Mouse (Mus musculus): ENCODE results near the gene Prrx2.

The Prrx2 gene

DNA sequence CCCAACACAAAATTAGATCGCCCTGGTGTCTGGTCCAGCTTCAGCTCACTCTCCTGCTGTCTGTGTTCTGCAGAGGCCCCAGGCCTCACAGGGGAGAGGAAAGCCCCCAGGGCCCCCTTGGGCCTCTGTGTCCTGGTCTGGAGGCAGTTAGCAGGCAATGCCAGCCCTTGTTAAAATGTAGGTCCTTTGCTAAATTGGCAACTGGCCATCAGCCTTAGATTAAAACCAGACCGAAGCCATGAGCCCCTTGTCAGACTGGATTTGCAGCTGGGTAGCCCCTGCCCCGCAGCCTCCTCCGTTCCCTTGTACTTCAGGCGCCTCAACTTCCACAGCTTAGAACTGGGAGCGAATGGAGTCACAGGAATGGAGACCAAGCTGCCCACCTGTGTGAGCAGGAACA, 37.9 kb downstream of the Prrx2 start:
- no peak for DNase-seq

DNA sequence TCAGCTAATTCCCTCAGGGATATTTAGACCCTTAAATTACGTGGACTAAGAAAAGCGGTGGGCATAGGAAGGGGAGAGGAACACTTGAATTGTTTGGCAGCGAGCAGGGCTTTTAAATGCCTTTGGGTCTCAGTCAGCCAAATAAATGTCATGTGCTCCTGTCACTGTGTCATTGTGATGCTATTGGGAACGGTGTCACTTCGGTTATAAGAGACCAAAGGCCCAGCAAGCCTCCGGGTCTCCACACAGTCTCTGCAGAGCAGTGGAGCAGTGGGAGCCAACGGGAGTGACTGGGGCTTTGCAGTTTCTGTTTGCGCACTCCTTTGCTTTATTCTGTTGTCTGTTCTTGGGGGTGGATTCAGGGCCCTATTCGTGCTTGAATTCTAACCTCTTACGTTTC, 39.7 kb downstream of the Prrx2 start:
- DNase-seq = no peak

DNA sequence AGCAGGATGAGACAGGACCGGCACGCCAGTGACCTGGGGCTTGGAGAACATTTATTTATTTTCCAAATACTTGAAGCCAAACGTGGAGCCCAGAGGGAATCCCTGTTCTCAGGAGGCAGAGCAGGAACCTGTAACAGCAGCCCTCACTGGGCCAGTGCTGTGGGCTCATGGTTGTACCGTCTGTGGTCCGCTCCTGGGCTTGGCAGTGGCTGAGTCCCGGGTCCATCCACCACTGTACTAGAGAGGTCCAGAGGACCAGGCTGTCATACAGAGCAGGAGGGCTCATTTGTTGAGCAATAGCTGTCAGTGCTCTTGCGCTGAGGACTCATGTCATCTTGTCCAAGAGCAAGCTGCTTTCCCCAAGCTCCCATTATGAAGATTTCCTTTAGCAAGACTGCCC, 40.3 kb downstream of the Prrx2 start:
- DNase-seq = no peak

DNA sequence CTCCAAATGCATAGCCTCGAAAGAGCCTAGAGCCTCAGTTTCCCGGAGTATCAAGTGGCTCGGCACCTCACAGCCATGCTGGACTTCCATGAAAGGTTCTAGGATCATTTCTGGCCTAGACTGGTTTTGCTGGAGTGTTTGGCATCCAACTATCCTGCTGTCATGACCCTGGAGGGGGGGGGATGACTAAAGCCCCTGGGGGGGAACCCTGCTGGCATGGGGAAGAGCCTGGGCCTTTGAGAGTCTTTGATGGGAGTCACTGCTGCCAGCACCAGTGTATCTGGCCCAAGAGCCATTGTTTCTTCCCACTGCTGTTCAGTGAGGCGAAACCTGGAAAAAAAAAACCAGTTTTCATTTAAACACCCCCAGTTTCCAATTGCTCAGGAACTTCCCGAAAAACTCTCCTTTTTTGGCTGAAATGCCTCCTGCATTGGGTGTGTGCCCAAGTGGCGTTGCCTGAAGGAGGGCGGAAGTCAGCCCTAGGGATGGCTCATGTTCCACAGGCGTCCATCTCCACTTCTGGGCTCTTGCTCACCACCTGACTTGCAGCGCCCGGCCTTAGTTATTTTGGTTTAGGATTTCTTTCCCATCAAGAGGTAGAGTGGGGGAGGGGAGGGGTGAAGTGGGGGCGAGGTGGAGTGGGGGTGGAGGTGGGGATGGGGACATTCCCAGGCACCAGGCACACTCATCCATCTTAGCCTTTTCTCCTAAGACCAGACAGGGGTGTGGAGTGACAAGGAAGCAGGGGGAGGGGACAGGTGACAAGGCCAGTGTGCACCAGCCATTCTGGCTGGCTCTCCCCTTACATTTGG, 41.1 kb downstream of the Prrx2 start:
- no peak for DNase-seq

DNA sequence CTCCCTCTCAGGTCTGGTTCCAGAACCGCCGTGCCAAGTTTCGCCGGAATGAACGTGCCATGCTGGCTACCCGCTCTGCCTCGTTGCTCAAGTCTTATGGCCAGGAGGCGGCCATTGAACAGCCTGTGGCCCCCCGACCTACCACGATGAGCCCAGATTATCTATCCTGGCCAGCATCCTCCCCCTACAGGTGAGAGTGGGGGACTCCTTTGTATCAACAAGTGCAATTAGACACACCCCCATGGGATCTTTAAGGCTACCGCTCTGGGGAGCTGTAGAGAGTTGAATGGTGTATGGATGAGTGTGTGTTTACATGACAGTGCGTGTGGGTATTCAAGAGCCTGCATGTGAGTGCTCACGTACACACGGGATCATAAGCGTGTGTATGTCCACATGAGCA, 44.7 kb downstream of the Prrx2 start:
- DNase-seq = no peak

DNA sequence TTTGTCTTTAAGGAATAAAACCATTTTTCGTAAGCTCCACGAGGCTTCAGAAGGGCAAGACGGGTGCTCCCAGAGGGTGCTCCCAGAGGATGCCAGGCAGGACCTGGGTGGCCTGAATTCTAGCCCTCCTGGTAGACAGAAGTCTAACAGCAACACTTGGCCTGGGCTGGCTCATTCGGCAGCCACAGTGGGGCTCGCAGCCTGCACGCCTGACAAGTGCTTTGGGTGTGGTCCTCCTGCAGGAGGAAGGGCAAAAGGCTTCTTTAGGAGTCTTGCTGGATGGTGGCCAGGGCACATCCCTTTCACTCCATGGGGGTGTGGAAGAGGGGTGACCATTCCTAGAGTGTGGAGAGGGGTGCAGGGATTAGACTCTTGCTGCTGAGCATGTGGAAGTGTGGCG, 46.4 kb downstream of the Prrx2 start:
- no peak for DNase-seq

DNA sequence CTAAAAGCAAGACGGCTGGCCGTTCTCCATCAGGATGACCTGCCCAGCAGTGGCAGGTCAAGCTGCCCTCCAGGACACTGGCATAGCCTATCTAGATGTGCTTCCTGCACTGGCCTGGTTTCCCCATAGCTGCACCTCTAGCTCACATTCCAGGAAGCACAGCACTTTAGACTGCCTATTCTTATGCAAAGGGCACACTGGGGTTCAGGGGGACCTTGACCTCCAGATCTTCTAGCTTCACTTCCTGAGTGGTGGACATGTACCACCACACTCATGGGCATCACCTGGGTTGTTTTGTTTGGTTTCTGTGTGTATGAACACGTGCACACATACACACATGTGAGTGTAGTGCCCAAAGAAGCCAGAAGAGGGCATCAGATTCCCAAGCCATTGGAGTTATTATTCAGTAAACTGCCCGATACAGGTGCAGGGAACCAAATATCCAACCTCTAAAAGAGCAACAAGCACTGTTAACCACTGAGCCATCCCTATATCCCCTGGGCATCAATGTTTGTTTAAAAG, 50.1 kb downstream of the Prrx2 start:
- no peak for DNase-seq

DNA sequence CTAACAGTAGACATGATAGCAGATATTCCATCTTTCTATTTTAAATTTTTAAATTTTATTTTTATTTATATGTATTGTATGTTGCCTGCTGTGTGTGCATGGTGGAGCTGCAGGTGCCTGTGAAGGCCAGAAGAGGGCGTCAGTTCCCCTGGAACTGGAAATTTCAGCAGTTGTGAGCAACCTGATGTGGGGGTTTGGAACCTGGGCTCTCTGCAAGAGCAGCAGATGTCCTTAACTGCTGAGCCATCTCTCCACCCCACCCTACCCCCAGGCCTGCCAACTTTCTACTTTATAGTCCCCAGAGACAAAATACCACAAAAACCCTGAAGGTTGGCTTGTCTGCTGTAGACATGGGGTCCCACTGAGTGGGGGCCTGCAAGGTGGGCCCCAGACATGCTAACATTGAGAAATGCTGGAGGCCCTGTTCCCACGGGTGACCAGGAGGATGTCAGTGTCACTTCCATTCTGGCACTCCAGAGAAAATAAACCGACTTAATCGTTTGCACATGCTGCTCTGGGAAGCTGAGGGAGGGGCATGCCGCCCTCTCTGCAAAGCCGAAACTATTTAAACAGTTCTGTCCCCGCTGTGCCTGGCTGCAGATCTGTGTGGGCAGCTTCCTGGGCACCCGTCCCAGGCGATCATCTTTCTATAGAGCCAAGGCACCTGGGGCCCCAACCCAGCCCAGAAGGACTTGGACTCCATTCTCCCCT, 50.8 kb downstream of the Prrx2 start:
- DNase-seq = peak; percentile 66 to 73

DNA sequence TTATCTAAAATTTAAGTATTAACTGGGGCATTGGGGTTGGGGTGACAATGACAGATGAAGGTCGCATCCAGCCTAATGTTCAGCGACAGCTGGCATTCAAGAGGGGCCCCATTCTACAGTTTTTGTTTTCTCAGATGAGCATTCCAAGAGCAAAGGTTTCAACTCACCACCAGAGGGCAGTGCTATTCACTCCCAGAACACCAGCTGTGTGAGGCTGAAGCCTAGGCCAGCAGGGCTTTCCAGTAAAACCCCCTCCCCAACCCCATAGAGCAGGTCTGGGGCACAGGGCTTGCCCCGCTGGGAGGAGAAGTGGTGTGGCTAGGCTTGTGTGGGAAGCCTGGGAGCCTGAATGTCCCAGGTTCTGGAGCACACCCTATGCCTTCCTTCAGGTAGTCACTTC, 56.2 kb downstream of the Prrx2 start:
- peak; percentile 33 to 36 for DNase-seq

DNA sequence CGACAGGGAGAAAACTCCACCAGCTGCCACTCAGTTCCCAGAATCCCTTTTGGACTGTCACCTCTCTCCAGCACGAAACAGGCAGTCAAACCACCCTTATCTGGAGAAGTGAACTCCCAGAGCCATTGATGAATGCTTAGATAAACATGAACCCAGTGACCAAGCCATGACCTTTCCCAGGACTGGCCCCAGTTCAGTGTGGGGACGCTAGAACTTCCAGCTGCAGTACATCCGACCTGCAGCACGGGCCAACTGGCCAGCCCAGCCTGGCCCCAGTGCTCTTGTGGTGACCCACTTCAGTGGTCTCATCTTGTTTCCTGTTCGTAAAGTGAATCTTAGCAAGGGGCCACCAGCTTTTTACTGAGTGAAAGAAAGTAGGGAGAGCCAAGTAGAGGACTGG, 58.6 kb downstream of the Prrx2 start:
- no peak for DNase-seq

DNA sequence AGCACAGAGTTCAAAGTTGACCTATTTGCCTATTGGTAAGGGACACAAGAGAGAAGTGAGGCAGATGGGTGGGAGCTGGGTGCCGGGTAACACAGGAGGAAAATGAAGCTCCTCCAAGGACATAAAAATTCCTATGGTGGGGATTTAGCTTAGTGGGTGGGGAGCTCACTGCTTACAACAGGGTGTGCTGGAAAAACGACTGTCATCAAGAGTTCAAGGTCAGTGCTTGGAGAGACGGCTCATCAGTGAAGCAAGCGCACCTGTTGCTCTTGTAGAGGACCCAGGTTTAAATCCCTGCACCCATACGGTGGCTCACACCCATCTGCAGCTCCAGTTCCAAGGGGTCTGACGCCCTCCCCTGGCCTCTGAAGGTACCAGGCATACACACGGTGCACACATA, 59.2 kb downstream of the Prrx2 start:
- no peak for DNase-seq

DNA sequence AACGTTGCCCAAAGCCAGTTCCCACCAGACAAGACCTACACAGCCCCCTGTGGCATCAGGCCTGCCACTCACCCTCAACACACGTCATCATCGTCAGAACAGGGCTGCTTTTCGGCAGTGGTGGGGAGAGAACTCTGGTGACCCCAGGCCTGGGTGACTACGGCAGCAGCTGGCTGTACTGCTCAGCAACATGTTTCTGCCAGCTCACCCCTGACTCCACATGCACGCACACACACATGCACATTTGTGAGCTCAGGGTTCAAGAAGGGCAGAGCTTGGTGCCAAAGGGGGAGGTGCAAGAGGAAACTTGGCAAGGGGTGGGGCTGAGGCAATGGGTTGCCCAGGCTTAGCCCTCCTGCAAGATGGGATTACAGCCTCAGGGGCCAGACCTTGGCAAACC, 62.5 kb downstream of the Prrx2 start:
- no peak for DNase-seq

DNA sequence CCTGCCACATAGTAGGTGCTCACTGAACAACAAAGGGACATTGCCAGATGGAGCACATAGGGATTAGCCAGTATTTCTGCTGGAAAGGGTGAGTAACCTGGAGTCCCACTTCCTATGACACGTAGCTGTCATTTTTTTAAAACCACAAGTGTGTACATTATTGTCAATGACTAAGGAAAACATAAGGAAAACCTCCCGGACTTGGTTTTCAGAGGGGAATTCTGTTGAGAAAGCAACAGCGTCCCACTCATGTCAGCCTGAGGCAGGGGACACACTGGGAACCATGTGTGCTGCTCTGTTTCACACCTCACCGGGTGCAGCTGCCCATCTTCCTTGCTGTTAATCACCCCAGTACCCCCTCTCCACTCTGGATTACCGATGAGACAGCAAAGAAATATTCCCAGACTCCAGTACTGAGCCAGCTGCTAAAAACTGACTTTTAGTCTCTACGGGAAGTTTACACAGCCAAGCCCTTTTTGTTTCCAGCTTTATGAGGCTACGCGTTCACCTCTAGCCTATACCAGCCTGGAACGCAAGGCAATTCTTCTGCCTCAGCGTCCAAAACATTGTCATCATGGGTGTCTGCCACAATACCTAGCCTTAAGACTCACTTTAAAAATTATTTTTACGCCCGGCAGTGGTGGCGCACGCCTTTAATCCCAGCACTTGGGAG, 64.8 kb downstream of the Prrx2 start:
- no peak for DNase-seq

DNA sequence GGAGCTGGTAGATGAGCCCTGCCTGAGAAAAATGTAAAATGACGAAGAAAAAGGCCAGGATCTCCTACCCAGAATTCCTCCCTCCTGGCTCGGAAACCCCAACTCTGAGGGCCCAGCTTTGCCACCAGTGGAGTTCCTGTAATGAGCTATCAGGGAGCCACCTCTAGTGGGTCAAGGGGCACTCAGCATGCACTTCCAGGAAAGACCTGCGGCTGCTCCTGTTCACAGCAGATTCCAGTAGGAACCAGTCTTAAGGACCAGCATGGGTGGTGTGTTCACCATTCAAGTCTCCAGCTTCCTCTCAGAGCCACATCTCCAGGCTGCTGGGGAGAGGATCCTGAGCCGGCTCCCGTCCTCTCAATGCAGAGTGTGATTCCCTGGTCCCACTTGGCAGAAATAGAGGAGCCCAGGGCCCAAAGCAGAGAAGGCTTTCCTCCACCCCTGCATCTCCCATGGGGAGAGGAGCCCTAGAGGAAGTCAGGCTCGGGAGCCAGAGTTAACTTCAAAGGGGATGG, 66.9 kb downstream of the Prrx2 start:
- no peak for DNase-seq

DNA sequence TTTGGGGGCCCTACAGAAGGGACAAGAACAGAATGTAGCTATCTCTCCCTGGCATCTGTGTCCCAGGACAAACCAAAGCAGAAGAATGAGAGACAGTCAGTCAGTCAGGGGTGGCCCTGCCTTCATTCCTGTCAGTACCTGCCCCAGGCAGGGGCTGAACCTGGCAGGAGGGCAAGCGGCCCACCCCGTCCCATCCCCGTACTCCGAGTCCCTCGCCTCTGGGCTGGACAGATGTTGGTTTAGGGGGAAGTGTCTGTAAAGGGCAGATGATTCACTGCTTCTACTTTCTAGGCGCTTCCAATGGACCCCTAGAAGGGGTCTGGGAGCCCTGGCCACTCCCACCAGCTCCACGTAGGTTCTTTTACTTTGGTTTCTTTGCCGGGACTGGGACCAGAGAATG, 67.5 kb downstream of the Prrx2 start:
- DNase-seq = no peak

DNA sequence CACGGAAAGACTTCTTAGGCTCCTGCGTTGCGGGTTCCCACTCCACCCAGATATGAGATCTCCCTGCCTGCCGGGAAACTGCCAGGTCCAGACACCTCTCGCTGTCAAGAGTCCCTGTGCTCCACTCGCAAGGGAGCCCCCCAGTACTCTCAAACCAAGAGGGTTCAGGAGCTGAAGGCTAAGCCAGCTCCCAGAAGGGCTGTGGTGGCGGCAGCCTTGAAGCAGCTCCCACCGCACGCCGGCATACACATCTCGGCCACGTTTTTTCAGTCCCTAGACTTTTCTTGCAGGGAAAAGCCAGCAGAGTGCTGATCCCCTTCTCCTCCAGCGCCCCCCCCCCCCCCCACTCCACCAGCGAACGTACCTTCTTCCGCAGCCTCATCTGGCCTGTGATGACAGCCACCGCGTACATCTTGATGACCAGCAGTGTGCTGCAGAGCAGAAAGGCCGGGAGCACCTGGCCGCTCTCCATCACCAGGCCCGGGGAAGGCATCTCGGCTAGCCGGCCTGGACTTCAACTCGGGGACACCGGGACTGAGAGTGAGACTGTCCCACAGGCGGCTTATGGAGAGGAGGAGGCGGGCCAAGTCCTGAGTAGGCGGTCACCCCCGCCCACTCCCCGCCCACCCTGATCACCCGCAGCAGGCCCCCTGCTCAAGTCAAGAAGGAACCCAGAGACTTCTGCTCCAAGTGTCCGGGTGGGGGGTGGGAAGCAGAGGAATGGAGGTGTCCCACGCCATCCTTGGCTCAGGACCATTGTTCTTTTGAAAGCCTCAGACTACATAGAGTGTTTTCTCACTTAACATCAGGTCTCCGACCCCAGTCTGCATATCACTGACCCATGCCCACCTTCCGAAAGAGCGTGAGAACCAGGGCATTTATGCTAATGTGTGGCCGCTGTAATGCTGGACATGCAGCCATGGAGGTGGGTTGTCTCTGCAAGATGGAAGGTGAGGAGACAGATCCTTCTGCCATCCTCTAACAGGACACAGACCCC, 68.3 kb downstream of the Prrx2 start:
- DNase-seq = peak in 1 of 2 experiments; percentile 23

DNA sequence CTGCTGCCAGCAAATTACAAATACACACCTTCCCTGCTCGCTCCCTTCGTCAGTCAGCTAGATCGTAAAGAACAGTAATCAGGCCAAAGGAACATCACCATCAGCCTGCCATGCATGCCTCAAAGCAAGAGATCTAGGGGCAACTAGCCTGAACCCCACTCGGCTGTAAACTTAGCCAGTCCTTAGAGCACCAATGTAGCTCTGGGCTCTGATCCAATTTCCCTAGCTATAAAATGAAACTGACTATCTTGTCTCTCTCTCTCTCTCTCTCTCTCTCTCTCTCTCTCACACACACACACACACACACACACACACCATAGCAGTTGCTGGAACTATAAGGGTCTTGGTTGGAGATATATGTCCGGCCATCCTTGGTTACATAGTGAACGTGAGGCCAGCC, 69.5 kb downstream of the Prrx2 start:
- DNase-seq = no peak

DNA sequence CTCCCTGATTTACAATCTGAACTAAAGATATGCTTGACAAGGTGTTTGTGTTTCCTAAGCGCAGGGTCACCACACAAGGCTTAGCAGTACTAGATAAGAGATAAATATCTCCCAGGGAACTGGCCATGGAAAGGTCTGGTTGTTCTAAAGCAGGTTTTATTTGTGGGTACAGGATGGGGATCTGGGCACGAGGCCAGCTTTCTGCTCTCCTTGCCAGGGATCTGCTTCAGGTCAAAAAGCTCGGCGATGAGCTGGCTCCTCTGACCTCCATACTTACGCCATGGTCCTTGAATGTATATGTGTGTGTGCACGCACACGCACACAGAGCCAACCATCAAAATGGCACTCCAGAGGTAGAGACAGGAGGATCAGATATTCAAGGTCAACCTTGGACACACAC, 70.2 kb downstream of the Prrx2 start:
- peak; percentile 24 to 38 for DNase-seq

DNA sequence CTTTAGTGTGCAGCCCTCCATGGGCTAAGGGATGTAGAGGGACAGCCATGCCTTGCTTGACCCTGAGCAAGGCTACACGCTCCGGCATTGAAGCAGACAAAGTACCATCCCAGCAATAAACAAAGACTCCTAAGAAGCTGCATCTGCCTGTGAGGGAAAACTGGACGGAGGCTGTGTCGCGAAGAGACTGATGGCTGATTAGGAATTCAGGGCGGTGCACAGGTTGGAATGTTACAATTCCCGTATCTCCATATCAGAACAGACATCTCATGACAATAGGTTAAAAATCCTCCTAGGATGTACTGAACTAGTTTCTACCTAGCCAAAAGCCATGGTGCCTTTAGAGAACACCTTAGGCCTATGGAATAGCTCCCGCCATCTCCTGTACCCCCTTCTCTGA, 71.1 kb downstream of the Prrx2 start:
- no peak for DNase-seq

DNA sequence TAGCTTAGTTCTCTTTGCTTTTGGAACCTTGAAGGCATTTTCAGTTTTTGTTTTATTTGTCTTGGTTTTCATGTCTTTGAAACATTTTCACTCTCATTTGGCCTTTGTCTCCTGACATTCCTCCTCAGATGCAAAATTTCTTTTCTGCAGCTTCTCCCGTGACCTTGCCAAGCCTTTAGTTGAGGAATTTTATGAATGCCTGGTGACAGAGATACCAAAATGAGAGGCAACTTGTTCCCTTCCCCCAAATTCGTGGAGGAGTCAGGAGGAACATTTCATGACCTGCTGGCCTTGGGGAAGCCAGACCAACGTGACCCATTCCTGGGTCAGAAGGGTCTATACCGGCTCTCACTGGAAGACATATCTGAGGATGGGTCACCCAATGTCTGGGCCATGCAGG, 71.9 kb downstream of the Prrx2 start:
- no peak for DNase-seq

DNA sequence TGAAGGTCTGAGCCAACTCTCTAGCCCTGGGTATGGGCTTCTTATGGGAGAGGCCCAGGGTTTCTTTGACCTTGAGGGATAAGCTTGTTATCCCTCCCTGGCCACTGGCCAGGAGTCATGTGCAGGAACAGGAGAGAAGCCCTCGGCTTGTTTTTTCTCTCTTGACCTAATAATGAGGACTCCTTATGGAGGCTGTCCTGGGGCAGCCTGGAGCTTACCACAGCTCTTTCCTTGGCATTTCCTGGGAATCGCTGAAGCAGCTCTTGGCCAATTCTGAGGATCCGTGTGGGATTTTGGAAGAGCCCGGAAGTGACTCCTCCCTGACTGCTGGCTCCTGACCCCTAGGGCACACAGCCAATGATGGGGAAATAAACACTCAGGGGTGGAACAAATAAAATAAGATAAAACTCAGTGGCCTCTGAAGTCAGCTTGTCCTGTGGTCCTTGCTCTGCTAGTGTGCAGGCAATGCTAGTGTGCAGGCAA, 77.6 kb downstream of the Prrx2 start:
- DNase-seq = no peak

DNA sequence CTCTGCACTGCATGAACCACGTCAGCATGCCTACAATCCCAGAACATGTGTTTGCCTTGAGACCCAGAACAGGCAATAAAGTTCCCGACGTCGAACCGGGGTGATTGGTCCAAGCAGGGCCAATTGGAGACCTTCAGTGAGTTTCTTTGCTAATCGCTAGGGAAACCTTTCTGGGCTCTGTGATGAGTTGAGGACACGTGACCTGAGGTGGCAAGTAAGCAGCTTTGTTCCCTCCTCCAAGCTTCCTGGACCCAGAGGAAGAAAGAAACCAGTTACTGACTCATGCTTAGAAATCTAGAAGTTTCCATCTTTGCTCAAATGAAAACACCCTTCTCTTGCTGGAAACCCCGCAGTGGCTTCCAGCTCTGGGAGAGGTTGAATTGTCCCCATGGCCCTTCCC, 78.2 kb downstream of the Prrx2 start:
- DNase-seq = no peak
